Mouse (Mus musculus): ENCODE measurements around the gene Gm6034.

DNA sequence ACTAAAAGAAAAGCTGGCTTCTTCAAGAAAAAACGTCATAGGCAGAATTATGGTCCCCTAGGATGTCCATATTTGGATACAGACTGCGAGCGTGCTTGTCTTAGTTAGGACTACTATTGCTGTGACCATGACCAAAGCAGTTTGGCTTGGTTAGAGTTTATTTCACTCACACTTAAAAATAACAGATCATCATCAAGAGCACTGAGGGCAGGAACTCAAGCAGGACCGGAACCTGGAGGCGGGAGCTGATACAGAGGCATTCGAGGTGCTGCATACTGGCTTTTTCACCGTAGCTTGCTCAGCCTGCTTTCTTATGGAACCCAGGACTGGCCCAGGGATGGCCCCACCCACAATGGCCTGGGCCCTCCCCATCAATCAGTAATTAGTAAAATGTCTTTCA is 39.4 kb upstream of the Gm6034 start:
- TF ChIP-seq CTCF (IDR thresholded peaks at IDR 0.05; ENCODE audit: extremely low read depth, insufficient read depth, insufficient read length, insufficient replicate concordance): no peak
- TF ChIP-seq POLR2A (IDR thresholded peaks at IDR 0.05; ENCODE audit: low read depth, low read length): no peak
